Mouse (Mus musculus) WW6 (cell line): ENCODE results near the gene Deaf1.

ENCODE experiments used
- DNase-seq: peaks from one replicate; pipeline ENCODE4 v3.0.0-alpha.2; 2013; ENCODE audit warnings: low read depth, low spot score

Deaf1 gene

DNA sequence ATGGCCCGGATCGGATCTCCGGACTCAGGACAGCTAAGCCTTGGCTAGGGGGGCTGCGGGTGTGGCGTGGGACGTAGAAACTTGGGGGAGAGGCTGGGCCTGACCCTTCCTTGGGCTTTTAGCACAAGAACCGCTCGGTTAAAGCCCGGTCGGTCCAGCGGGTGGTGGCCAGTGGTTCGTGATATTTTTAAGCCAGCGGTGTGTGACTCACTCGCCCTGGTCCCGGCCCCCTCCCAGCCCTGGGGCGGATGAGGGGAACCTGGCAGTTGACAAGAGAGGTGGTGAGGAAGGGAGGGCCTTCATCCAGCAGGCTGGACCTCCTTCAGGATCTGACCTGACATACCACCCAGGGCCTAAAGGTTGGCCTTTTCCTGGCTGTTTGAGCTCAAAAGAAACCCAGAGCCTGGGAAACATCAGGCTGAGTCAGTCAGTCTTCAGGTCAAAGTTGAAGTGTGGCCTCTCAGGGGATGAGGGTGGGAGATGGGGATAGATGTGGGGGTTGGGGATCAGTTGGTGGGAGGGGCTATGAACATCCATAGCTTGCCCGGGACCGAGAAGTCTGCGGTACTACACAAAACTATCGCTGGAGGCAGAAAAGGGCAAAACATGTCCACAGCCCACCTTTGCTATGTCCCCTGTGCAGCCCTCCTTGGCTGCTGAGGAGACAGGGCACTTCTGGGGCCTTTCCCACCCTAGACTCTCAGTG lies 11.9 kb upstream of the Deaf1 start:
- no peak for DNase-seq

DNA sequence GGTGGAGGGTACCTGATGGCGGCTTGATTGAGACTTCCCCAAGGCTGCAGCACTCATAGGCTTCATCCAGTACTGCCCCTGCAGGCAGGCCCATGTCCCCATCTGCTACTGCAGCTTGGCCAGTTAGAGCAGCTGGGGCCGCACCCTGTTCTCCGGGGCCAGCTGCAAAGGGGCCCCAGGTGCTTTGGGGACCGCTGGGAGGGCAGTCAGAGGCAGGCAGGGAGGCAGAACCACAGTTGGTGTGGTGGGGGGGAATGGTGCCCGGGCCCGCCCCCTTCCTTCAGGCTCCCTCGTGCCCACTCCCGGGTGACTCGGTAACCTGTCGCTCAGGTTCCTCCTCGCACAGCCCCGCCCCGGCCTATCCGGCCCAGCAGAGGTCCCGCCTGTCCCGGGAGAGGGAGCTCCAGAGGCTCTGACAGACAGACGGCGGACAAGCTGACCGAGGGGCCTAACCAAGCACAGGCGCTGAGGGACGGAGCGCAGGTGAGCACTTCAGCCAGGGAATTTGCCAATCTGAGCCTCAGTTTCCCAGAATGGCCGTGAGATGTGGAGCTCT lies 11.2 kb upstream of the Deaf1 start, which contains the start of gene Eps8l2:
Gene Eps8l2 (plus strand): TSS at position 305 of the 556 bp plus-strand sequence.
- DNase-seq: no peak

DNA sequence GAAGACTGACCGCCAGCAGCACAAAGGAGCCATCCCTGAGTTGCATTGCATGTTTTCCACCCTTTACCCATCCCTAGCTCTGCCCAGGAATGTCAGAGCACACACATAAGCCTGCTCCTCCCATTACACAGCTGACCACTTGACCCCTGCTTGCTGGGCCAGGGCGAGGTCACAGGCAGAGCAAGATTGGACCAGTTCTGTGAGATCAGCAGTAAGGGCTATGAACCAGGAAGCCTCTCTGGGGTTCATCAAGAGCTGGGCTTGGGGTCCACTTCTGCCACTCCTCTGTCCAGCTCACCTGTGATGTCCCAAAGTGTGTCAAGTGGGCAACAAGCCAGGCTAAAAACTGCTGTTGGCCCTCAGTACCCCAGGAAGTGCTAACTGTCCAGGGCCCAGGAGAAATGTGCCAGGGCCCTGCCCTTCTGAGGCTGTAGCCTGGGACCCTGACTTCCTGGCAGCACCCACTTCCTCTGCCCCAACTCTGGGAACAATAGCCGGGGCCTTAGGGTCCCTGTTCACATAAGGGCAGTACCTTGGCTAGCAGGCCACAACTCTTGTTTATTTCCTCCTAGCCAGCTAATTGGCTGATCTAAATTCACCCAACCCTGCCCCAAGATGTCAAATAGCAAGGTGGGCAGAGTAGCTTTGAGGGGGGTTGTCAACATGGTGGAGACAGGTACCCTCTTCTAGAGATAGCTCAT lies 10.4 kb upstream of the Deaf1 start:
- no peak for DNase-seq

DNA sequence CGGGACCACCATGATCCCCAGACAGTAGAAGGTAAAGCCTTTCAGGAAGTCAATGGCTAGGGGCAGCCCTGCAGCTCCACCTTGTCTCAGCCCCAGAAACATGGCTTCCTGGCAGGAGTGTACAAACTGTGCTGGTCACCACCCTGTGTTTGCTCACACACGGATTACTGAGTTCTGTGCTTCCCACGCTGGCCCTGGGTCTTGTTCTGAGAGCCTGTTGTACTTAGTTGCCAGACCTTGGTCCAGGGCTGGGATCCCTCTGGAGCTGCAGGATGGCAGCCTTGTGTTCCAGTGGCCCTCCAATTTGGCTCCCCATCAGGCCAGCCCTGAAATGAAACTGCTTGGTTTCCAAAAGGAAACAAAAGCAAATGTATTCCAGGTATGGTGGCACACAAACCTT lies 8.8 kb upstream of the Deaf1 start:
- DNase-seq: no peak

DNA sequence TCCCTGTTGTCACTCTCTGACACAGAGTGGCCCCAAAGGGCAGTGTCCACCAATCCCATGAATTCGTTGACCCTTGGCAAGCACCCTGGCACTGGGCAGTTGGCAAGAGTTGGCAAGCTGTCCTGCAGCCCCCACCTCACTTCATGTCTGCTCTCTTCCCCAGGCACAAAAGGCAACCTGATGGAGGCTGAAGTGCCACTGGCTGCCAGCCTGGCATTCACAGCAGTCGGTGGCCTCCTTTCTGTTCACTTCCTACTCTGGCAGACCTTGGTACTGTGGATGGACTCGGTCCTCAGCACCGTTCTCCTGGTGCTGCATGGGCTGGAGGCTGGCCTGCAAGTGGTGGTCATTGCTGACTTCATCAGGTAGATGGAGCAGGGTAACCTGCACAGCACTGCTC lies 8.2 kb upstream of the Deaf1 start:
- no peak for DNase-seq

DNA sequence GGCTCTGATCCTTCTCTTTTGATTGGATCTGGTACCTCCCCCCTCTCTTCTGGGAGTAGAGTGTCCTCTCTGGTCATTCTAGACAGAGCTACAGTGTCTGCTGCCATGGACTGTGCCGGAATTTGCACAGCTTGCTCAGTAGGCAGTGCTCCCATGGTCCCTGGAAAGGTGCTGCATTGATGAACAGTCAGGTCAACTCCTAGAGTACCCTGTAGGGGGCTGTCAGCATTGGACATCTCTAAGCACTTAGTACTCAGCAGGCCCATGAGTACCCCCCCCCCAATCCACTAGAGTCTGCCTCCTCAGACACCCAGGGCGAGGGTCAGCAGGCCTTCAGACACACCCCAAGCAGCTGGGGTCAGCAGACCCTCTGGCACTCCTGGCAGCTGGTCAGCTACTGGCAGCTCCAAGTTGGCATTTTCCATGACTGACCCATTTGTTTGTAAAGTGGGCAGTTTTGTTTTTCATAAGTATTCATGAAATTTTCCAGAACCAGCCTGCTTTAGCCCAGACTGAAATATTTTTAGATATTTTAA lies 7.6 kb upstream of the Deaf1 start:
- DNase-seq: no peak

DNA sequence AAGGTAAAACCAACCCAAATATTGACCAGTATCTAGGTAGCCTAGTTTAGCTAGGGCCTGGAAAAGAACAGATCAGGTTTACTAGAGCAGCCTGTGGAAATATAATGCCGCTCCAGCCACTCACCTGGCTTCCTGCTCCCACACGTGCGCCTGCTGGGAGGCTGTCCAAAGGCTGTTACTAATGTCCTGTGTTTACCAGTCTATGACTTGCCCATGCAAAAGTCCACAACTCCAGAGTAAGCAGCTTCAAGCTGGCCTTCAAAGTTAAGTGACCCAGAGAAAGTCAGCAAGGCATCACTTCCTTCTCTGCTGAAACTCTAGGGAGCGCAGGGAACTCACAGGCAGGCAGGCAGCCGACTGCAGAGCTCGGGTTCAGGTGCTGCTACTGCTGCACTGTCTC lies 4.5 kb upstream of the Deaf1 start:
- DNase-seq: no peak

DNA sequence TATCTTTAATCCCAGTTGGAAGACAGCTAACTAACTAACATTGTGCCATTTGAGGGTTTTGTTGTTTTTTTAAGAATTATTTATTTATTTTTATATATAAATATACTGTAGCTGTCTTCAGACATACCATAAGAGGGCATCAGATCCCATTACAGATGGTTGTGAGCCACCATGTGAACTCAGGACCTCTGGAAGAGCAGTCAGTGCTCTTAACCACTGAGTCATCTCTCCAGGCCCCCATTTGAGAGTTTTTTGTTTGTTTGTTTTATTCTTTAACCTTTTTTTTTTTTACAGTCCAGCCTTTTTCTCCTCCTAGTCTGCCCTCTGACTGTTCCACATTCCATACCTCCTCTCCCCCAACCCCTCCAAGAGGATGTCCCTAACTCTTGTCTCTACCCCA lies 3.2 kb upstream of the Deaf1 start:
- no peak for DNase-seq

DNA sequence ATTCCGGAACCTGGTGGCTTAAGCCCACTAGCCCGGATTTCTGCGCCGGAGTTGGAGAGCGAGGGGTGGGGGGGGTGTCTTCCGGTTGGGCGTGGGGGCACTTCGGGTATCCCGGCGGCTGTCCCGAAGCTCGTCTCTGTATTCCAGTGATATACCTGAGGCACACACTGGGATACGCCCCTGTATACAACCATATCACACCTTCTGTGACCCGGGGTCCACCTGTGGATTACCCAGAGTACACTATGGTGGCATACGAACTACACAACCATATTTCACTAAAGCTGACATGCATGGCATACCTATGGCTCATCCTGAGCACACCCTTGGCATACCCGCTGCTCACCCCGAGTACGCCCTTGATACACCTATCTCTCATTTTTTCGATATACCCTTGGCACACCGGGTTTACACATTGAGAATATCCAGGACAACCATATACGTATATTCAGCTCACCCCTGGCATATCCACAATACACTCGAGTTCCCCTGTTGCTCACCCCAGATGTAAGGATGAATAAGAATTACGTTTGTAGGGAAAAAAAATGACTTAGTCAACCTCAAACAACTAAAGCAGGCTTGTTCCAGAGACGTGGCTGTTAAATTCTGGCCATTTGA lies 992 bp upstream of the Deaf1 start:
- no peak for DNase-seq

DNA sequence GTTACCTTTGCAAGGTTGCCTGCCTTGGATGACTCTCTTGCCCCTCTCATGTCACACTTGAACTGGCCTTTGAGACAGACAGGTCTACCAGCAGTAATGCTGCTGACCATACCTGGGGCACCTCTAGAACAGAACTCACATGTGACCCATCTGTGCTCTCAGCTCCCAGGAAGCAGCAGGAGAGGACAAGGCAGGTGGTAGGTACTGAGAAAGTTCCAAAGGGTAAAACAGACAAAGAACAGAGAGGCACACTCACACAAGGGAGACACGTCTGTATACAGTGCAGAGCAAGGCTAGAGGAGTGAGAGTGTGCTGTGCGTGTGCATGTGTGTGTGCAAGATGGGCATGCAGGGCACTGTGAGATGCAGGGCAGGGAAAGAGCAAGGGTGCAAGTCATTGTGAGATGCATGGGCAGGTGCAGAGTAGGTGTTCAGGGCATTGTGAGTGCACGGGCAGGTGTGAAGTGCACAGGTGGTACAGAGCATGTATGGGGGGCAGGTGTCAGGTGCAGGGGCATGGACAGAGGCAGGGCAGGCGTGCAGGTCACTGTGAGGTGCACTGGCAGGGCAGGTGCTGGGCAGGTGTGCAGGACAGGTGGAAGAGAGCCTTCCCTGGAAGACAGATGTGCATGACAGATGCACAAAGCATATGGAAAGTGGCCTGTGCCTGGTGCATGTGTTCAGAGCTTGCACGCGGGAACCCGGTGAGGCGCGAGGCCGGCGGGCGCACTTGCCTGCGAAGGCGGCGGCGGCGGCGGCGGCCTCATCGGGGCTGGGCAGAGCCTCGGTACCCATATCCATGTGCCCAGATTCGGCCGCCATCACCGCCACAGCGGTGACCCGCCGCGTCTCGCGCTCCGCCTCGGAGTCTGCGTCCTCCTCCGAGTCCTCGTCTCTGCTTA lies 694 bp downstream of the Deaf1 start:
- DNase-seq: no peak

DNA sequence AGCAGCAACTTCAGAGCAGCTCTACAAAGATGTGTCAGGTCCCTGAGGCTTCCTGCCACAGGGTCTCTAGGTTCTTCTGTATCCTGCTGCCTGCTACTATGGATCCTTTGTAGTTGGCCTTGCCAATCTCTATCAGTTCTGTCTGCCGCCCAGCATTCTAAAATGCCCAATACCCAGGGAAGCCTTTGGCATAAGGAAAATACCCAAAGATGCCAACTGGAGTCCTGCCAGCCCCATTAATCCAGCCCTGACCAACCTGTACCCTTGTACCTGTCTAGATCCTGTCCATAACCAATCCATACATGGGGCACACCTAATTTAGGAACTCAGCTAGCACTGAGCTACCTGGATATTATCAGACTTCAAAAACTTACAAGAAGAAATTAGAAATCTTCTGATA lies 2.8 kb downstream of the Deaf1 start:
- DNase-seq: no peak

DNA sequence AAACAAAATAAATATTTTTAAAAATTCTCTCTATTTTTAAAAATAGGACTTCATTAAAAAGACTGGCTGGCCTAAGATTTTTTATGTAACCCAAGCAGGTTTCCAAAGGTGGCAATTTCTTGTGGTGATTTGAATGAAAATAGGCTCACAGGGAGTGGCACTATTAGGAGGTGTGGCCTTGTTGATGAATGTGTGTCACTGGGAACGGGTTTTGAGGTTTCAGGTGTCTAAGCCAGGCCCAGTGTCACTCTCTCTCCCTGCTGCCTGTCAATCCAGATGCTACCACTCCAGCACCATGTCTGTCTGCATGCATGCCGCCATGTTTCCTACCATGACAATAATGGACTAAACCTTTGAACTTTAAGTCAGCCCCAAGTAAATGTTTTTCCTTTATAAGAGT lies 8.0 kb downstream of the Deaf1 start:
- DNase-seq: no peak

DNA sequence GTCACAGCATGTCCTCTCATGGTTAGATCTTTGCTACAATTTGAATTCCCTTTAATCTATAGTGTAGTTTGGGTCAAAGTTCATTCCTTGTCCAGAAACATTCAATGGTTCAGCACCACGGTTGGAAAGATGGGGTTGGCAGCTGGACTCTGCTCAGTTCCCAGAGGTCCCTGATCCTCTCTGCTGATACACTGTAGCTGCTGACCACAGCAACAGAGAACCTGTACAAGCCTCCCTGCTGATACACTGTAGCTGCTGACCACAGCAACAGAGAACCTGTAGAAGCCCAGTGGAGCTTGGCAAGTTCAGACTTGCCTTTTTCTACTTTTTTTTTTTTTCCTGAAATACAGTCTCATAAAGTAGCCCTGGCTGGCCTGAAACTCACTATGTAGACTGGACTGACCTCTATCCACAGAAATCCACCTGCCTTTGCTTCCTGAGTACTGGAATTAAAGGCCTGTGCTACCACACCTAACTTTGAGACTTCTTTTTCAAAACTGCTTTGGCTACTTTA lies 9.8 kb downstream of the Deaf1 start:
- no peak for DNase-seq

DNA sequence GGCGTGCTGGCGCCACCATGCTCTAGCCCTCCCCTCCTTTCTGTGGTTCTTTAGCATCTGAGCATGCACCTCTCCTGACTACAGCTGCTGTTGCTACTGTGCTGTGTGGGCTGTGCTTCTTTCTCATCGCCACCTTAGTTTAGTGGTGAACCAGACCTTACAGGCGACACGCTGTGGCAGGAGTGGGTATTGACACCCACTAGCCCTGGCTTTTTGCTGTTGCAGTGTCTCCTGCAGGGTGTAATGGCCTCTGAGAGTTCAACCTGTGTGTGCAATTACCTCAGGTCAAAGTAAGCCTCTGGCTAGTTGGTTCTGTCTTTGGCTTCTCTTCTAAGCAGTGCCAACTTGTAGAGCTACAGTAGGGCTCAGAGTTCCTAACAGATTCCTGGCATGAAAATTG lies 11.5 kb downstream of the Deaf1 start:
- DNase-seq: no peak

DNA sequence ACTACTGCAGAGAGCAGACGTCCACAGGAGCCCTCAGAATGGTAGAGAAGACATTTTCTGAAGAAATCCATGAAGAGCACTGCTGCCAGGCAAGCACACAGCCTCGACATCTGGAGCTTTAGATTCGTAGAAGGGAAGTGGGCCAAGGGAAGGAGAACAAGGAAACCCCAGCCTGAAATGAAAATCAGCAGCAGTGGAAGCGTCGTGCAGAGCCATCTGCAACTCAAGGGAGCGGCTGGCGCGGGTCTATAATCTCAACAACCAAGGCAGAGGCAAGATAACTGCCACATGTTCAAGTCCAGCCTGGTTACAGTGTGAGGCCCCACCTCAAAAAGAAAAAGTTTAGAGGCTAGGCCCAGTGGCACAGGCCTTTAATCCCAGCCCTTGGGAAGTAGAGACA lies 12.4 kb downstream of the Deaf1 start:
- no peak for DNase-seq

DNA sequence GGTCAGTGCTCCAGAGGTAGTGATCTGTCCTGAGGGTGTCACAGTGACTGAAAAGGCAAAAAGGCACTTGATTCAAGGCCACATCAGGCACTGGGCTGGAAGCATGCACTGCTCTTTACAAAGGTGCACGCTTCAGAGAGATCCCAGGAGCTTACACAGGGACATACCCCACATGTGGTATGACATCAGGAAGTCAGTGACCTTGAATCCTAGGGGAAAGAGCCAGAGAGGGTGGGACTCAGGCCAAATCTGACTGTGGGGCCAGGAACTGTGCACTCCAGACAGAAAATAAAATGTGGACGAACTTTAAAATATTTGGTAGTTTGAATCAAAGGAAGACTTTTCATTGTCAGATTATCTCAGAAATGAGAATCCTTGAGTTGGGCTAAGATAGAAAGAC lies 13.1 kb downstream of the Deaf1 start:
- no peak for DNase-seq

DNA sequence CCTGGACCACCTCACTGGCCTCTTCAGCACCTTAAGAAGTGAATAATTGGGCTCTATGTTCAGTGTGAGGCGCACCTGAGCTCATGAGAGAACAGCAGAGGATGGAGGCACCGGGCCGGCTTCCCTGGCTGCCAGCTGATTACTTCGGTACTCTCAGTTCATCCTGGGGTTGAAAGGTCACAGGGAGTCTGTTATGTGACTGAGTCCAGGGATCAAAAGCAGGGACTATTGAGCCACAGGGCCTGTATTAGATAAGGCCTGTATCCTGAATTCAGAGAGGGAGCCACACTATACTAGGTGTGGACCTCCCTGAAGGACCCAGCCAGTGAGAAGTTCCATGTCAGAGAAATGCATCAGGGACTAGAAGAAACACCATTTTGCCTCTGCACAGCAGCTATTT lies 23.0 kb downstream of the Deaf1 start:
- DNase-seq: no peak

DNA sequence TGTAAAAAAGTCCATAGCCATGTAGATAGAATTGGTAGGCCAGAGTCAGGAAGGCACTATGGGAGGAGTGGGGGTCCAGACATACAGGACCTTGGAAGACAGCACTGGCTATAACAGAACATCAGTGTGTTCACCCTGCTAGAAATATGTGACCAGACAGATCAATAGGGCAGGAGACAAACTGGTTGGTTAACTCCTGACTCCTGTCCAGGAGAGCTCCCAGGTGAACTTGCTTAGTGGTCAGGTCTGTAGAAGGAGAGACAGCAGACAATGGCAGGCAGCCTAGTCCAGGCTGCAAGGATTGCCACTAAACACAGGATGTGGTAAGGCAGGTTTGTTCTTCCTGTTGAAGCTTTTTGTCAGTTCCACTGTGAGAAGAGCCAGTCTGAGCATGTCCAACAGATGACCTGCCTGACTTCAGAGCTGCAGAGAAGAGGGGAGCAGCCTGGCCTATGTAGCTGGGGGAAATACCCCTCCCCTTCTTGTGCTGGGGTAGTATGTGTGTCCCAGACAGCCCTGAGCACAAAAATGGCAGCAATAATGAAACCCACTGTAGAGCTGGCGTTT lies 24.7 kb downstream of the Deaf1 start:
- DNase-seq: no peak

DNA sequence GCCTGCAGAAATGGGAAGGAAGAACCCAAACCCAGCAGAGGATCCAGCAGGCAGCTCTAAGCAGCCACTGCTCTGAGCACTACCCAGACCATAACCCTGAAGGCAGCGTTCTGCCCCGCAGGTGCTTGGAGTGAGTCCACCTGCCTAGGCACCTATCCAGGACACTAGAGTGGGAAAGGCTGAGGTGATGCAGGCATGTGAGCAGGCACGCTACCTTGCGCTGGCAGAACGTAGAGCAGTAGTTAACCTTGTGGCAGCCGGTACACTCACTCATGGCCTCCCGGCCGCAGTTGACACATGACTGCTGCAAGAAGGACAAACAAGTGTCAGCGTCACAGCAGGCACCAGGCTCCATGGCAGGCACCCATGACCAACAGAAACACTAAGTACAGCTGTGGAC lies 26.1 kb downstream of the Deaf1 start:
- no peak for DNase-seq

DNA sequence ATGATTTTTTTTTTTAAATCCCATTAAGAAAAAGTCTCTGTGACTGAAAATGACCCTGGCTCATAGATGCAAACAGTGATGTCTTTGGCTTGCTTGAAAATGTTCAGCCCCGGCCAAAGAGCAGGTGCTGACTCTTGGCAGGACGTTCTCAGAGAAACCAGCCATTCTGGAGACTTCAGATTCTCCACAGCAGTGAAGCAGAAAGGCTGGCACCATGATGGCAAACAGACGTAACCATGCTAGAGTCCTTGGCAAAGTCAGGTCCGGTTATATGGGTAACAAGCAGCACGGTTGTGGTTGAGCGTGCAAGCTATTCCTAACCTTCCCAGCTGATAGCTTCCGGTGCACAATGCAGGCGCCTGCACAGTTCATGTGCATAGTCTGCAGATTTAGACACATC lies 28.3 kb downstream of the Deaf1 start:
- no peak for DNase-seq
